8 mouse cellular contexts compared by ENCODE assay signal in the genomic region with DNA sequence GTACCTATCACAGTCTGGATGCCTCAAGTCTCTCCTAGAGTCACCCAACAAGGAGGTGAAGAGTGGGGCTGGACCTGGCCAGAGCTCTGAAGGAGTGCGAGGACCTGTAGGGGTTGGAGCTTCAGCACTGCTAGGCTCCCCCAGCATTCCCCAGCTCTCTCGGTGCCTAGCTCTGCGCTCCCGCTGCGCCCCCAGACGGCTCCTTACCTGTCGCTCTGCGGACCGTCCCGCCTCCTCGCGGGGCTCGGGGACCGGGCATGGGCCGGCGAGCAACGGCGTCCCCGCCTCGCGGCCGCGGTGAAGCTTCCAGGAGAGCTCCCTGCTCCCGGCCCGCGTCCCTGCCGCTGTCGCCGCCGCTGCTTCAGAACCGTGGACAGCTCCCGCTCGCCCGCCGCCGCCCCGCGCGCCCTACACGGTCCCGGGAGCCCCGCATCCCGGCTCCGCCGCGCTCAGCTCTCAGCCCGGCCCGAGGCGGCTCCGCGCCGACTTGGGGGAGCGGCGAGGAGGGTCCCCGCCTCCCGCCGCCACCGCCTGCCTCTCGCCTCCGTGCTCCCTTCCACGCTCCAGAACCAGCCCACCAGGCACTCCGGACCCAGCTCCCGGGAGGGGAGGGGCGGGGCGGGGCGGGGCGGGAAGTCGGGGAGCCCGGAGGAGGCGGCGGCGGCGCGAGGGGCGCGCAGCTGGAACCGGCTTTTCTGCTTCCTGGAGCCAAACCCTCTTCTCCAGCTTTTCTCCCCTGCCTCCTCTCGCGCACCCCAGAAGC. TPM values are rescaled to one million over a fixed set of nuclear protein-coding genes. Genes with fewer than 3 reads are reported as not detected.
DNase-seq lines count a peak whose midpoint lies in the region; ATAC-seq and TF ChIP-seq lines count a peak whose summit lies in the region.

Gene Syndig1l (minus strand): TSS at position 513 of the 763 bp plus-strand sequence.

- H3K4me1 ChIP-seq in forebrain, embryonic 10.5 days: peaks cover 11% of the 10 kb centered on the region
- H3K4me1 ChIP-seq in heart, postnatal 0 days (ENCODE audit: control insufficient read depth, insufficient read depth): no peaks in the 10 kb centered on the region
- H3K4me1 ChIP-seq in lung, embryonic 15.5 days: peaks cover 8% of the 10 kb centered on the region; the same call in 1 of the 2 replicates

- H3K9me3 ChIP-seq in forebrain, embryonic 10.5 days: no peaks in the 10 kb centered on the region
- no peaks in the 10 kb centered on the region for H3K9me3 ChIP-seq in heart, postnatal 0 days (replicated peaks; ENCODE audit: control insufficient read depth, low read length)
- no peaks in the 10 kb centered on the region for H3K9me3 ChIP-seq in lung, embryonic 15.5 days

- no peaks in the 10 kb centered on the region for H3K79me2 ChIP-seq in C2C12 (ENCODE audit: control insufficient read depth, insufficient read depth)

- H3K4me3 ChIP-seq in C2C12 (ENCODE audit: insufficient read depth, poor library complexity, severe bottlenecking): no peak within 1 kb of the TSS
- peak within 1 kb of the TSS; percentile 64 for H3K4me3 ChIP-seq in forebrain, embryonic 10.5 days
- peak within 1 kb of the TSS; percentile 52 for H3K4me3 ChIP-seq in heart, postnatal 0 days (ENCODE audit: low read depth, low read length)
- H3K4me3 ChIP-seq in lung, embryonic 15.5 days: peak within 1 kb of the TSS; percentile 56

- no peak for TF ChIP-seq EP300 in heart, postnatal 0 days (IDR thresholded peaks at IDR 0.05; ENCODE audit: low read depth)

- peaks cover 55% of the 10 kb centered on the region for H3K27me3 ChIP-seq in C2C12 (ENCODE audit: control insufficient read depth, insufficient read depth, insufficient read length)
- peaks cover 66% of the 10 kb centered on the region for H3K27me3 ChIP-seq in forebrain, embryonic 10.5 days (ENCODE audit: poor library complexity, severe bottlenecking)
- H3K27me3 ChIP-seq in heart, postnatal 0 days (ENCODE audit: control insufficient read depth, insufficient read depth, low read length): peaks cover 63% of the 10 kb centered on the region
- H3K27me3 ChIP-seq in lung, embryonic 15.5 days: peaks cover 46% of the 10 kb centered on the region

- under 1% methylated on average over 78 of the region's 79 CpGs for WGBS in forebrain, embryonic 10.5 days
- WGBS in heart, postnatal 0 days: 1% methylated on average over 48 of the region's 79 CpGs
- WGBS in lung, embryonic 15.5 days: 2% methylated on average over 64 of the region's 79 CpGs

- H3K27ac ChIP-seq in forebrain, embryonic 10.5 days: no peak within 1 kb of the TSS; the same call in 1 of the 2 replicates
- H3K27ac ChIP-seq in heart, postnatal 0 days (ENCODE audit: low read depth): no peak within 1 kb of the TSS
- H3K27ac ChIP-seq in lung, embryonic 15.5 days: no peak within 1 kb of the TSS

- DNase-seq in brain, adult 2 months (ENCODE audit: low read depth, low spot score): peak; percentile 58
- DNase-seq in forebrain, embryonic 10.5 days (ENCODE audit: extremely low spot score, low spot score): peak; percentile 77
- DNase-seq in heart, postnatal 0 days (ENCODE audit: low spot score): peak; percentile 53
- DNase-seq in kidney, postnatal 25 days: peak; percentile 69 to 79
- DNase-seq in ovary, postnatal 10 days (ENCODE audit: low spot score): peak; percentile 85
- DNase-seq in thymus, postnatal 14 days: peak; percentile 81

- peak; percentile 5 for TF ChIP-seq CTCF in C2C12 (IDR thresholded peaks at IDR 0.05; ENCODE audit: control insufficient read depth, insufficient read depth, insufficient read length)
- TF ChIP-seq CTCF in heart, postnatal 0 days (IDR thresholded peaks at IDR 0.05; ENCODE audit: low read depth): no peak

- H3K9ac ChIP-seq in heart, postnatal 0 days (replicated peaks; ENCODE audit: low read depth, low read length): no peak within 1 kb of the TSS
- H3K9ac ChIP-seq in lung, embryonic 15.5 days: no peak within 1 kb of the TSS

- H3K36me3 ChIP-seq in C2C12 (ENCODE audit: control insufficient read depth, insufficient read depth): no peaks in the 10 kb centered on the region
- H3K36me3 ChIP-seq in forebrain, embryonic 10.5 days (replicated peaks): no peaks in the 10 kb centered on the region
- no peaks in the 10 kb centered on the region for H3K36me3 ChIP-seq in heart, postnatal 0 days (replicated peaks; ENCODE audit: control insufficient read depth, insufficient read depth, low read length)
- no peaks in the 10 kb centered on the region for H3K36me3 ChIP-seq in lung, embryonic 15.5 days

- H3K79me3 ChIP-seq in C2C12 (ENCODE audit: low read depth): no peaks in the 10 kb centered on the region

- no peak within 1 kb of the TSS for H3ac ChIP-seq in C2C12 (ENCODE audit: control insufficient read depth, insufficient read length, low read depth)

- ATAC-seq in heart, postnatal 0 days (ENCODE audit: insufficient read depth, low read depth): peak; percentile 85
- peak; percentile 77; the same call in 1 of the 2 replicates for ATAC-seq in lung, embryonic 15.5 days (ENCODE audit: borderline replicate concordance, extremely low read depth, low FRiP score, low TSS enrichment)

- peak within 1 kb of the TSS; percentile 88 for H3K4me2 ChIP-seq in heart, postnatal 0 days (ENCODE audit: low read depth, low read length)
- peak within 1 kb of the TSS; percentile 98 for H3K4me2 ChIP-seq in lung, embryonic 15.5 days

TF ChIP-seq in C2C12, 6 proteins besides CTCF, POLR2A, EP300 and RAD21:
- TF ChIP-seq MAX (IDR thresholded peaks at IDR 0.05) (no peak), MYOG (IDR thresholded peaks at IDR 0.05; ENCODE audit: control insufficient read depth, extremely low read depth, insufficient read length) (no peak), USF1 (IDR thresholded peaks at IDR 0.05; ENCODE audit: low read depth) (no peak)

RNA-seq across cellular contexts. Expression of gene Syndig1l, which starts in this region (rescaled TPM):
- polyA plus RNA-seq in C2C12 (2012; fragmentation: generic; extraction: Trizol): not detected
- polyA plus RNA-seq in forebrain, embryonic 10.5 days (2016; fragmentation: Nextera tagmentation; extraction: Ambion mirVana): 0.10 and 0.15 TPM in 2 replicates
- total RNA-seq in heart, postnatal 0 days (2014; rRNA removed; ENCODE audit: low replicate concordance): not detected in 2 replicates
- not detected in 2 replicates for polyA plus RNA-seq in heart, postnatal 0 days (2015; fragmentation: Nextera tagmentation; extraction: Ambion mirVana)
- 0.09 TPM in 1 of 2 replicates, not detected in the other for polyA plus RNA-seq in lung, embryonic 15.5 days (2015; fragmentation: Nextera tagmentation; extraction: Ambion mirVana)

Comparison
In these comparisons a context has a peak if more than half of its experiments do, and no peak if none do; other contexts are left out.
1. Peak in DNase-seq and H3K4me3 ChIP-seq in forebrain, embryonic 10.5 days; RNA of the gene not detected or under 1 TPM.
2. Peak in DNase-seq, ATAC-seq, H3K4me3 ChIP-seq and H3K4me2 ChIP-seq in heart, postnatal 0 days; RNA of the gene not detected or under 1 TPM.
3. Peak in ATAC-seq, H3K4me3 ChIP-seq and H3K4me2 ChIP-seq in lung, embryonic 15.5 days; RNA of the gene not detected or under 1 TPM.